Mouse (Mus musculus) fibroblast of lung, adult 2 months (primary cell): ENCODE measurements around the gene Ascl2.

Experiments used
- DNase-seq: peaks from one replicate; pipeline ENCODE4 v3.0.0-alpha.2; 2011; ENCODE audit warnings: low read depth

The Ascl2 gene

DNA sequence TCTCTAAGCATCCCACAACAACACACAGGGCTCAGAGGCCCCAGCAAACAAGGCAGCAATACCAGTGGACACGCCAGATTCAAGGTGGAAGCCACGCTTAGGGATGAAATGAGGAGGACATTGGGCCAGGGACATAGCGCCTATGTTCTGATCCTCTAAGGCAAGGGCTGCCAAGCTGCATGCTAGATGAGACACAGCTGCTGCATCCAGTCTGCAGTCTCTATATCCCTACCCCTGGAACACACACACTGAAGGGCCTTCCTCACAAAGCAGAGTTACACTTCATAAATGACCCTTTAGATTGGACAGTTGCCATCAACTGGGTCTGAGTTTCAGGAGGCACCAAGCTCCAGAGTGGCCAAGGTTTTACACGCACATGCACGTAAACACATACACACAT is 51.4 kb downstream of the Ascl2 start:
- DNase-seq = no peak
